Mouse (Mus musculus): ENCODE measurements at regions not wholly inside any gene's neighbourhood (a gene's known extent, or its start where the extent isn't known, plus 50 kb on each side); places are given as distances from the start of the nearest gene placed in this dataset.

GRCm38 (mm10) chr4:148723208-148723607 lies 80.1 kb downstream of the Gm572 start:
- no peak for DNase-seq (ENCODE audit: low read depth)

GRCm38 (mm10) chr4:148723934-148724719 lies 80.1 kb upstream of the Casz1 start:
- DNase-seq (ENCODE audit: low read depth) = no peak

- no peak for DNase-seq (ENCODE audit: low read depth)
Measured at GRCm38 (mm10) chr4:148728800-148729199, 75.4 kb upstream of the Casz1 start.

GRCm38 (mm10) chr4:148731586-148731985 lies 72.6 kb upstream of the Casz1 start:
- no peak for DNase-seq (ENCODE audit: low read depth)

- DNase-seq (ENCODE audit: low read depth) = no peak
Measured at GRCm38 (mm10) chr4:148734061-148734460, 70.2 kb upstream of the Casz1 start.

GRCm38 (mm10) chr4:148734547-148734946 lies 69.7 kb upstream of the Casz1 start:
- DNase-seq (ENCODE audit: low read depth) = no peak

GRCm38 (mm10) chr4:148738601-148739530 lies 65.4 kb upstream of the Casz1 start:
- no peak for DNase-seq (ENCODE audit: low read depth)

GRCm38 (mm10) chr4:148742549-148743413 lies 61.4 kb upstream of the Casz1 start:
- peak; percentile 35 for DNase-seq (ENCODE audit: low read depth)

GRCm38 (mm10) chr4:148743414-148743844 lies 60.8 kb upstream of the Casz1 start:
- no peak for DNase-seq (ENCODE audit: low read depth)

- no peak for DNase-seq (ENCODE audit: low read depth)
Measured at GRCm38 (mm10) chr4:148744053-148744452, 60.2 kb upstream of the Casz1 start.

GRCm38 (mm10) chr4:148746460-148747314 lies 57.5 kb upstream of the Casz1 start:
- no peak for DNase-seq (ENCODE audit: low read depth)

GRCm38 (mm10) chr4:148747315-148747644 lies 56.9 kb upstream of the Casz1 start:
- no peak for DNase-seq (ENCODE audit: low read depth)

- no peak for DNase-seq (ENCODE audit: low read depth)
Measured at GRCm38 (mm10) chr4:148750030-148750429, 54.2 kb upstream of the Casz1 start.

GRCm38 (mm10) chr4:148751591-148751990 lies 52.6 kb upstream of the Casz1 start:
- DNase-seq (ENCODE audit: low read depth) = no peak

- DNase-seq (ENCODE audit: low read depth) = no peak
Measured at GRCm38 (mm10) chr4:148752360-148753093, 51.7 kb upstream of the Casz1 start.

GRCm38 (mm10) chr4:148753143-148753798 lies 51.0 kb upstream of the Casz1 start:
- no peak for DNase-seq (ENCODE audit: low read depth)

- DNase-seq (ENCODE audit: low read depth) = no peak
Measured at GRCm38 (mm10) chr4:148753849-148754248, 50.4 kb upstream of the Casz1 start.

All from 416B (cell line).